Mouse (Mus musculus): ENCODE results near the gene Cchcr1. TPM values are rescaled to one million over a fixed set of nuclear protein-coding genes. Genes with fewer than 3 reads are reported as not detected.

The Cchcr1 gene
- polyA plus RNA-seq, 2 experiments, result 11.6 to 43.2 TPM

GRCm38 (mm10) chr17:35517526-35517925 lies 626 bp downstream of the Cchcr1 start:
- WGBS, result 4% methylated on average over 12 of the region's 12 CpGs
- H3K27ac ChIP-seq (replicated peaks; ENCODE audit: low read depth, low read length), result 0 out of 2 replicates have a peak overlapping the region, but pooled peaks have one; percentile 26
- DNase-seq (ENCODE audit: low spot score), result peak; percentile 34

GRCm38 (mm10) chr17:35524354-35524753 lies 7.5 kb downstream of the Cchcr1 start:
- H3K9ac ChIP-seq (ENCODE audit: low read depth, low read length, severe bottlenecking), result no peak overlapping the region
- TF ChIP-seq POLR2A (IDR thresholded peaks at IDR 0.05; ENCODE audit: borderline replicate concordance, extremely low read depth, insufficient read depth, insufficient read length), result no peak
- H3K4me1 ChIP-seq (ENCODE audit: control insufficient read depth, insufficient read depth, low read length), result no peaks in the 10 kb centered on the region
- no peak overlapping the region for H3K27ac ChIP-seq (replicated peaks; ENCODE audit: low read depth, low read length)
- ATAC-seq (ENCODE audit: low FRiP score, low read depth) (no peak), DNase-seq (ENCODE audit: low spot score) (no peak)
- no peak overlapping the region for H3K4me2 ChIP-seq (replicated peaks; ENCODE audit: low read depth, low read length, severe bottlenecking)
- no peaks in the 10 kb centered on the region for H3K27me3 ChIP-seq (ENCODE audit: control insufficient read depth, insufficient read depth, low read length)
- peaks cover 55% of the 10 kb centered on the region for H3K36me3 ChIP-seq (ENCODE audit: control insufficient read depth, insufficient read depth, low read length)
- 87% methylated on average over 9 of the region's 9 CpGs for WGBS
- H3K9me3 ChIP-seq (ENCODE audit: control insufficient read depth, low read length), result no peaks in the 10 kb centered on the region
- H3K4me3 ChIP-seq (replicated peaks; ENCODE audit: low read length), result no peak overlapping the region

More at GRCm38 (mm10) chr17:35517526-35517925, 626 bp downstream of the Cchcr1 start:
- no peak for ATAC-seq (ENCODE audit: low FRiP score, low read depth)
- no peak for TF ChIP-seq POLR2A (IDR thresholded peaks at IDR 0.05; ENCODE audit: borderline replicate concordance, extremely low read depth, insufficient read depth, insufficient read length)
- Histone ChIP-seq H3K9me3 (ENCODE audit: control insufficient read depth, low read length) (no peaks in the 10 kb centered on the region), H3K36me3 (ENCODE audit: control insufficient read depth, insufficient read depth, low read length) (peaks cover 6% of the 10 kb centered on the region), H3K4me2 (replicated peaks; ENCODE audit: low read depth, low read length, severe bottlenecking) (peak overlapping the region; percentile 81), H3K4me3 (replicated peaks; ENCODE audit: low read length) (peak overlapping the region; percentile 59), H3K9ac (ENCODE audit: low read depth, low read length, severe bottlenecking) (peak overlapping the region; percentile 66), H3K27me3 (ENCODE audit: control insufficient read depth, insufficient read depth, low read length) (no peaks in the 10 kb centered on the region), H3K4me1 (ENCODE audit: control insufficient read depth, insufficient read depth, low read length) (peaks cover 16% of the 10 kb centered on the region)

GRCm38 (mm10) chr17:35526644-35527043 lies 9.7 kb downstream of the Cchcr1 start:
- WGBS, result 77% methylated on average over 8 of the region's 8 CpGs
- no peaks in the 10 kb centered on the region for H3K9me3 ChIP-seq (ENCODE audit: control insufficient read depth, low read length)
- no peaks in the 10 kb centered on the region for H3K27me3 ChIP-seq (ENCODE audit: control insufficient read depth, insufficient read depth, low read length)
- no peaks in the 10 kb centered on the region for H3K4me1 ChIP-seq (ENCODE audit: control insufficient read depth, insufficient read depth, low read length)
- DNase-seq (ENCODE audit: low spot score) (no peak), ATAC-seq (ENCODE audit: low FRiP score, low read depth) (no peak)
- no peak overlapping the region for H3K4me2 ChIP-seq (replicated peaks; ENCODE audit: low read depth, low read length, severe bottlenecking)
- no peak overlapping the region for H3K27ac ChIP-seq (replicated peaks; ENCODE audit: low read depth, low read length)
- TF ChIP-seq POLR2A (IDR thresholded peaks at IDR 0.05; ENCODE audit: borderline replicate concordance, extremely low read depth, insufficient read depth, insufficient read length), result no peak
- no peak overlapping the region for H3K4me3 ChIP-seq (replicated peaks; ENCODE audit: low read length)
- no peak overlapping the region for H3K9ac ChIP-seq (ENCODE audit: low read depth, low read length, severe bottlenecking)
- peaks cover 71% of the 10 kb centered on the region for H3K36me3 ChIP-seq (ENCODE audit: control insufficient read depth, insufficient read depth, low read length)

GRCm38 (mm10) chr17:35532360-35532759 lies 15.5 kb downstream of the Cchcr1 start:
- DNase-seq (ENCODE audit: low spot score) (no peak), ATAC-seq (ENCODE audit: low FRiP score, low read depth) (no peak)
- Histone ChIP-seq H3K9me3 (ENCODE audit: control insufficient read depth, low read length) (no peaks in the 10 kb centered on the region), H3K27ac (replicated peaks; ENCODE audit: low read depth, low read length) (no peak overlapping the region), H3K4me3 (replicated peaks; ENCODE audit: low read length) (no peak overlapping the region), H3K4me1 (ENCODE audit: control insufficient read depth, insufficient read depth, low read length) (no peaks in the 10 kb centered on the region), H3K36me3 (ENCODE audit: control insufficient read depth, insufficient read depth, low read length) (peaks cover 32% of the 10 kb centered on the region), H3K9ac (ENCODE audit: low read depth, low read length, severe bottlenecking) (no peak overlapping the region), H3K4me2 (replicated peaks; ENCODE audit: low read depth, low read length, severe bottlenecking) (no peak overlapping the region), H3K27me3 (ENCODE audit: control insufficient read depth, insufficient read depth, low read length) (no peaks in the 10 kb centered on the region)
- no peak for TF ChIP-seq POLR2A (IDR thresholded peaks at IDR 0.05; ENCODE audit: borderline replicate concordance, extremely low read depth, insufficient read depth, insufficient read length)
- 7% methylated on average over 3 of the region's 3 CpGs for WGBS

GRCm38 (mm10) chr17:35532901-35533300 lies 16.0 kb downstream of the Cchcr1 start, which contains the start of gene Psors1c2:
TSS of gene Psors1c2 (plus strand) at chr17:35533201.
- H3K9me3 ChIP-seq (ENCODE audit: control insufficient read depth, low read length), result no peaks in the 10 kb centered on the region
- WGBS, result 21% methylated on average over 7 of the region's 7 CpGs
- H3K4me2 ChIP-seq (replicated peaks; ENCODE audit: low read depth, low read length, severe bottlenecking), result no peak within 1 kb of the TSS
- peaks cover 30% of the 10 kb centered on the region for H3K36me3 ChIP-seq (ENCODE audit: control insufficient read depth, insufficient read depth, low read length)
- no peak for DNase-seq (ENCODE audit: low spot score)
- no peak for TF ChIP-seq POLR2A (IDR thresholded peaks at IDR 0.05; ENCODE audit: borderline replicate concordance, extremely low read depth, insufficient read depth, insufficient read length)
- no peak within 1 kb of the TSS for H3K9ac ChIP-seq (ENCODE audit: low read depth, low read length, severe bottlenecking)
- H3K27me3 ChIP-seq (ENCODE audit: control insufficient read depth, insufficient read depth, low read length), result no peaks in the 10 kb centered on the region
- H3K27ac ChIP-seq (replicated peaks; ENCODE audit: low read depth, low read length), result no peak within 1 kb of the TSS
- H3K4me3 ChIP-seq (replicated peaks; ENCODE audit: low read length), result no peak within 1 kb of the TSS
- ATAC-seq (ENCODE audit: low FRiP score, low read depth), result no peak
- no peaks in the 10 kb centered on the region for H3K4me1 ChIP-seq (ENCODE audit: control insufficient read depth, insufficient read depth, low read length)

DNA sequence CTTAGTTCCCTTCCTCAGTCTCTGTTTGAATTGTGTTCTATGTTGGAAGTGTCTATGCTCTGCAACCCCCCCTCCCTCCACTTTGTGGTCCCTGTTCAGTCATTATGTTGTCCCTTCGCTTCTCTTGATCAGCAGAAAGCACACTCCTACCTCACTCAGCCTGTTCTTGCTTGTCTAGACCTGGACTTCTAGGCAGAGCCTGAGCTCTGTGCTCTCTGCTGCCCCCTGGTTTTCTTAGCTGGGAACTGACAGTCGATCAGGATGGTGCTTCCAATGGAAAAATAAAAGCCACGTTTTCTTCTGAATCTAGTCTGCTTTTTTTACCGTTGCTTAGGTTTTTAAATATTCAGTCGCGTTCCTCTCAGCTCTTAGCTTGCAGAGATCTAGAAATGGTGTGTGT lies 17.4 kb downstream of the Cchcr1 start:
- no peak overlapping the region for H3K4me2 ChIP-seq (replicated peaks; ENCODE audit: low read depth, low read length, severe bottlenecking)
- ATAC-seq (ENCODE audit: low FRiP score, low read depth), result peak; percentile 63; the same call in 1 of the 2 replicates
- H3K27ac ChIP-seq (replicated peaks; ENCODE audit: low read depth, low read length), result no peak overlapping the region
- peak; percentile 79 for DNase-seq (ENCODE audit: low spot score)
- no peak overlapping the region for H3K9ac ChIP-seq (ENCODE audit: low read depth, low read length, severe bottlenecking)
- no peaks in the 10 kb centered on the region for H3K27me3 ChIP-seq (ENCODE audit: control insufficient read depth, insufficient read depth, low read length)
- H3K4me3 ChIP-seq (replicated peaks; ENCODE audit: low read length), result no peak overlapping the region
- 7% methylated on average over 6 of the region's 6 CpGs for WGBS
- no peak for TF ChIP-seq POLR2A (IDR thresholded peaks at IDR 0.05; ENCODE audit: borderline replicate concordance, extremely low read depth, insufficient read depth, insufficient read length)
- H3K36me3 ChIP-seq (ENCODE audit: control insufficient read depth, insufficient read depth, low read length), result peaks cover 16% of the 10 kb centered on the region
- no peaks in the 10 kb centered on the region for H3K4me1 ChIP-seq (ENCODE audit: control insufficient read depth, insufficient read depth, low read length)
- H3K9me3 ChIP-seq (ENCODE audit: control insufficient read depth, low read length), result no peaks in the 10 kb centered on the region

Data from limb, embryonic 14.5 days (tissue).